Mouse (Mus musculus): ENCODE data around the gene Ccdc163.
"Not testable (repeated sequence)": the region's sequence is repeated elsewhere in the genome, so short reads cannot be mapped to it uniquely, and the experiment has no call there.

Ccdc163 gene

DNA sequence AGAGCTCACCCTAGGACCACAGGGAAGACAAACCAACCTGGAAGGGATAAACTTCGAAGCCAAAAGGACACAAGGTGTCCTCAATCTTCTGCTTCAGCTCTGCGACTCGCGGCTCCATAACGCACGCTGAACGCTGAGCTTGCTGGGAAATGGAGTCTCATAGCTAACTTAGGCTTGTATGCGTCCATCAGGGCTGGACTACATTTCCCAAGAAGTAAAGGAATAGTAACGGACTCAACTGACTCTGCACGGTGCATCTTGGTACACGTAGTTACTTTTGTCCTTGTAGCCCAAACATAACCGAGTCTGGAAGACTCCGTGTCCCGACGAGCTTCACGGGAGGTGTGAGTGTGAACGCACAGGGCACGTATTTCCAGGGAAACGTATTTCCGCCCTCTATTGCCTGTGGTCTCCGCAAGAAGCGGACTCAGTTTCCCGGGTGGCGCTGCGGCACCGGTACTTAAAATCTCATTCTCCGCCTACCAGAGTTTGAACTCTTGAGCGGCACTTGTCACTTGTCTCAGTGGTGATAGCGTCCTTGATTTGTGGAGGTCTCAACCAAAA lies at the start of gene Ccdc163, which contains the start of gene Mmachc:
TSS of gene Ccdc163 (plus strand) at position 309 of the 564 bp plus-strand sequence.
TSS of gene Mmachc (minus strand) at position 206 of the 564 bp plus-strand sequence.
- peak; percentile 89 for DNase-seq

DNA sequence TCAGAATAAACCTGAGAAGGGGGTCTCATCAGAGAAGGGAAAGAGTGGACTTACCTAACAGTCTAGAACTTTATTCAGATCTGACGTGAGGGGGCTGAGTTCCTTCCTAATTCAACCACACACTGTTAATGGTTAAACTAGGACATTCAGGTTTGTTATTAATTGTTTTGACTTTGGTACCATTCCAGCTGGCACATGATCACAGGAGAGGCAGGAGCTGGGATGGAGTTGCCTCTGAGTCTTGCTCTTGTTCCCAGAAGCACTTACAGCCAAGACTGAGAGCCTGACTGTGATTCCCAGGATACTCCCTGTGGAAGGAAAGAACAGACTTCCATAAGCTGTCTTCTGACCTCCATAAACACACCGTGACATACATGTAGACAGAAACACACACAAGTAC lies 48.8 kb upstream of the Ccdc163 start:
- DNase-seq: no peak

DNA sequence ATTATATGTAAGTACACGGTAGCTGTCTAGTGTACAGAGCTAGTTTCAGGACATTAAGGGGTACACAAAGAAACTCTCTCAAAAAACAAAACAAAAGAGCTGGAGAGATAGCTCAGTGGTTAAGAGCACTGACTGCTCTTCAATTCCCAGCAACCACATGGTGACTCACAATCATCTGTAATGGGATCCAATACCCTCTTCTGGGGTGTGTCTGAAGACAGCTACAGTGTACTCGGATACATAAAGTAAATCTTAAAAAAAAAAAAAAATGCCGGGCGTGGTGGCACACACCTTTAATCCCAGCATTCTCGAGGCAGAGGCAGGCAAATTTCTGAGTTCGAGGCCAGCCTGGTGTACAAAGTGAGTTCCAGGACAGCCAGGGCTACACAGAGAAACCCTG lies 48.4 kb upstream of the Ccdc163 start:
- DNase-seq: not testable (repeated sequence)

DNA sequence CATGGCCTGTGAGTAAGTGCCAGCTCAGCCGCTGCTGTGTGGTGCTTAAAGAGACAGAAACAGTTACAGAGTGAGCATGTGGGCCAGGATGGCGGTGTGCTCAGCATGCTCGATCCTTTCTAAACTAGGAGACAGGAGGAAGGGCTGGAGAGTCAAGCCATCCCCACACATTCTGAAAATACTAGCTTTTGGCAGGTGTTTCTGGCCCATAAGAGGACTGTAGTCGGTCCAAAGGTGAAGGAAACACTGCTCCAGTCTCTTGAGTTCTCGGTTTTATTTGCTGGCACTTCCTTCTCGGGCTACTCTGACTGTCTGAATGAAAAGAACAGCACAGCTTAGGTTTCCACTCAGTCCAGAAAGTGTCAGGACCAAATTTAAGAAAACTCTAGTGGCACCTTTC lies 47.5 kb upstream of the Ccdc163 start:
- DNase-seq: no peak

DNA sequence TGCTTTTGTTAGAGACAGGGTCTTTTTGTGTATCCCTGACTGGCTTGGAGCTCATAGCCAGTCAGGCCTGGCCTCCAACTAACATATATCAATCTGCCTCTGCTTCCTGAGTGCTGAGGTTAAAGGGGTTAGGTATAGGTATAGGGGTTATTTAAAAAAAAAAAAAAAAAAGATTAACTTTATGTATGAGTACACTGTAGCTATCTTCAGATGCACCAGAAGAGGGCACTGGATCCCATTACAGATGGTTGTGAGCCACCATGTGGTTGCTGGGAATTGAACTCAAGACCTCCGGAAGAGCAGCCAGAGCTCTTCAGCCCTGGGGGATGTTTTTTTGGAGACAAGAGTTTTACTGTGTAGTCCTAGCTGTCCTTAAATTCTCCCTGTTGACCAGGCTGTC lies 46.3 kb upstream of the Ccdc163 start:
- DNase-seq: no peak

DNA sequence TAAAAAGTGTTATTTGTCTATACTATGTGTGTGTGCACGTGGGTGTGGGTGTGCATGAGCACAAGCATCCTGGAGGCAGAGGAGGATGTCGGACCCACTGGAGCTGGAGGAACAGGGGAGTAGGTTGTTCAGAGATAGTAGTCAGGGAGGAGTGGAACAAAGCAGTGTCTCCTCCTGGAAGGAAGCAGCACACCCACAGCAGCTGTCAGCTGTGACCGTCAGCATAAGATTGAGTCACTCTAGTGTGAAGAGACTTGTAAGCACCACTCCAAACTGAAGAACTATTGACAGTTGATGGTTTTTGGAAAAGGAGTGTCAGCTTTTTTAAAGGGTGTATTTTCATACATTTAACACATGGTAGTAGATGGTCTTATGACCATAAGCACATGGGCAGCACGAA lies 41.7 kb upstream of the Ccdc163 start:
- DNase-seq: no peak

DNA sequence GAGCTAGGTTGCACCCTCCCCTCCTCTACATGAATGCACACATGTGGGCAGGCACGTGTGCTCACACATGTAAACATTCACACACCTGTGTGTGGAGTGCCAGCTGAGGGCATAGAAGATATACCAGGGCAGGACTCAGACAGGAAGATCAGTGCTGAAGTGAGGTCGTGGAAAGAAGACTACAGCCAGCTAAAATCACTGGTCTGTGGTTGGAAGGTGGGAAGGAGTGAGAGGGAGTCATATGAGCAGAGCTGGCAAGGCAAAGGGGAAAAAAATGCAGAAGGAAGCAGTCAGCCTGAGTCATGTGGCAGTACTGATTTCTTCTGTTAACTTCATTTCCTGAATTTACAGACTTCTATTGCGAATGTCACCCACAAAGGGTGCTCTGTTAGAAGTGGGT lies 40.2 kb upstream of the Ccdc163 start:
- no peak for DNase-seq

DNA sequence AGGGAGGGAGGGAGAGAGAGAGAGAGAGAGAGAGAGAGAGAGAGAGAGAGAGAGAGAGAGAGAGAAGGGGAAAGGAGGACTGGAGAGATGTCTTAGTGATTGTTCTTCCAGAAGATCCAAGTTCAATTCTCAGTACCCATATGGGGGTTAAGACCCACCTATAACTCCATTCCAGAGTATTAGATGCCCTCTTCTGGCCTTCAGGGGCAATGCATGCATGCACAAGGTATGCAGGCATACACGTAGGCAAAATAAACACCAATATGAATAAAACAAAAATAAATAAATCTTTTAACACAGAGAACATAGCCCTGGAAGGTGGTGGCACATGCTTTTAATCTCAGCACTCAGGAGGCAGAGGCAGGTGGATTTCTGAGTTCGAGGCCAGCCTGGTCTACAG lies 39.0 kb upstream of the Ccdc163 start:
- DNase-seq: peak; percentile 50

DNA sequence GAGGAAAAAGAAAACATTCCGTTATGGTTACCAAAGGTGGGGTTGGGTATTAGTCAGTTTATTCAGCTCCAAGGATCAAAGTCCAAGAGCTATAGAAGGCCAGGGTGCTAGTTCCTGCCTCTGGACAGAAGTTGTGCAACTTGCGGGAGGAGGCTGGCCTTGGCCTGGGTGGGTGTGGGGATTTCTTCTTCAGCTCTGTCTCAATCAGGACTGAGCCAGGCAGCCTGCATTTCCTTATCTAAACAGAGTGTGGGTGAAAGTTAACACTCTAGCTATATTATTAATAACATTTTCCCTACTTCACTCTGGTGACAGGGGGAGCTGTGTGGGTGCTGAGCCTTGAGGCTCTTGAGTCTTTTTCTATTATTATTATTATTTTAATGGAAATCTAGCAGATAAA lies 35.5 kb upstream of the Ccdc163 start:
- DNase-seq: no peak

DNA sequence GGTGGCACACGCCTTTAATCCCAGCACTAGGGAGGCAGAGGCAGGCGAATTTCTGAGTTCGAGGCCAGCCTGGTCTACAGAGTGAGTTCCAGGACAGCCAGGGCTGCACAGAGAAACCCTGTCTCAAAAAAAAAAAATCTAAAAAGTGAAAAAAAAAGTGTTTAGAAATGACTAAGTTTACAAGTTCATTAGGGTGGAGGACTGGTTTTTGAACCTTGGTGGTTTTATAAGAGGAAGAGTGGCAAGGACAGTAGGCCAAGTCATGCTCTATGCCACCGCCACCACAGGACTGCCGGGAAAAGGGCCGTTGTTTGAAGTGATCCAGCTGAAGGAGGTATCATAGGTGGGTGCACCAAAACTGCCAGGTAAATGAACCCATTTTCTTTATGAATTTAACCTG lies 33.5 kb upstream of the Ccdc163 start:
- not testable (repeated sequence) for DNase-seq

DNA sequence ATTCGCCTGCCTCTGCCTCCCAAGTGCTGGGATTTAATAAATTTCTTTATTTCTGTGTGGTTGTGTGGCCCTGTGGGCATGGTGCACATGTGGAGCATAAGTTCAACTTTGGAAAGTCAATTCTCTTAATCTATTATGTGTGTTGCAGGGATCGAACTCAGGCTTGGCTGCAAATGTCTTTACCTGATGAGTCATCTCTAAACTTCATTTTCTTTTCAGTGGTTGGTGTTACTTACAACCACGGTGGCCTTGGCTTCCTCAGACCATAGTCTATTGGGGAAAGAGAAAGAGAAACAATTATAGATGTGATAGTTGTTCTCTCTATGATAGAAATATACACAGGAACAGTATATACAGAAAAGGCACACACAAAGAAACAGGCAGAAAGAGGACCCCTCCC lies 32.3 kb upstream of the Ccdc163 start:
- no peak for DNase-seq

DNA sequence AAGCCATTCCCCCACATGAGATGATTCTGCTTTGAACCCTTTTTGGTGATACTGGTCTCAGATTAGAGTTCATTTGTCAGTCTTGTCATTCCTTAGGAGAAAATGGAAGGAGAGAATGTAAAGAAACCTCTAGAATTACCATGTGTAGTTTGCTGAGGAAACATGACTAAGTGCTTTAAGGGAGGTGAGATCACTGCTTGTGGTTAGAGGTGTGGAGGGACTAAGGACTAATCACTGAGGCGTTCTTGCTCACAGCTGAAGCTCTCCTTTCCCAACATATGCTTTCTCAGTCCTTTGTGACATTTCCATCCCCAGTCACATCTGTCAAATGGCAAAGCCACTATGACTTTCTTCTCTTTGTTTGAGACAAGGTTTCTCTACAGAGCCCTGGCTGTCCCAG lies 30.5 kb upstream of the Ccdc163 start:
- no peak for DNase-seq

DNA sequence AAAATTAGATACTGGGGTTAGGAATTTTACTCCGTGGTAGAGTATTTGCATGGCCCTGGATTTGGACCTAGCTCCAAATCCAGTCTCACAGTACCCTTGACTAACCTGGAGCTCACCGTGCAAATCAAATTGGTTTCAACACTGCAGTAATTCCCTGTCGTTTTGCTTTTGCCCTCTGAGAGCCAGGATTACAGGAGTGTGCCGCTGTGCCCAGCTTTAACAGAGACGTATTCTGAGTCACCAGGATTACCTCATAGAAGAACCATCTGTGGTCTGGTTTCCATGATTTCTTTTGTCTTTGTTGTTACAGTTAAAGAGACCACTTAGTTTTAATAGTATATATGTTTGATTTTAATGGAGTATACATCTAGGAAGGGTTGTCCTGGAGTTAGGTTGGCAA lies 29.2 kb upstream of the Ccdc163 start:
- DNase-seq: no peak

DNA sequence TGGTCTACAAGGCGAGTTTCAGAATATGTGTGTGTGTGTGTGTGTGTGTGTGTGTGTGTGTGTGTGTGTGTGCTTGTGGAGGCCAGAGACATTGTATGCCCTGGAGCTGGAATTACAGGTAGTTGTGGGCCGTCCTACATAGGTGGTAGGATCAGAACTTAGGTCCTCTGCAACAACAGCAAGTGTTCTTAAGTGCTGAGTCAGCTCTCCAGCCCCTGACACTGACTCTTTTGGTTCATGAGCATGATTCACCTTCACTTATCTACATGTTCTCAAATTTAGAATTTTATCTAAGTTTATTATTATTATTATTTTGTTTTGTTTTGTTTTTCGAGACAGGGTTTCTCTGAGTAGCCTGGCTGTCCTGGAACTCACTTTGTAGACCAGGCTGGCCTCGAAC lies 27.8 kb upstream of the Ccdc163 start:
- not testable (repeated sequence) for DNase-seq

DNA sequence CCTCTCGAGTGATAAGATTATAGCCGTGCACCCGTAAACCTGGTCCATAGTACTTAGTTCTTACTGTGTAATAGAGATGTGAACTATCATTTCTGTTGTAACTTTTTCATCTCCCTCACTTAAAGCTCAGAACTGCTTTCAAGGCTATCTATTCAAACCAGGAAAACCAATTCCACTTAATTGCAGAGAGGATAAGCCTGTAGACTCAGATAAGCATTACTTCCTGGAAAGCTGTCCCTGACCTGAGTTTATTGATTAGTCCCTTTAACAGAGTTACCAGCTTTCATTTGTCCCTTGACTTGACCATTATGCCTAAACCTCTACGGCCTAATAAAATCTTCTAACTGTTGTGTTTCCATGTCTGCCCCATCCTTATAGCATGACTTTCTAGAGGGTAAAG lies 24.4 kb upstream of the Ccdc163 start:
- no peak for DNase-seq

DNA sequence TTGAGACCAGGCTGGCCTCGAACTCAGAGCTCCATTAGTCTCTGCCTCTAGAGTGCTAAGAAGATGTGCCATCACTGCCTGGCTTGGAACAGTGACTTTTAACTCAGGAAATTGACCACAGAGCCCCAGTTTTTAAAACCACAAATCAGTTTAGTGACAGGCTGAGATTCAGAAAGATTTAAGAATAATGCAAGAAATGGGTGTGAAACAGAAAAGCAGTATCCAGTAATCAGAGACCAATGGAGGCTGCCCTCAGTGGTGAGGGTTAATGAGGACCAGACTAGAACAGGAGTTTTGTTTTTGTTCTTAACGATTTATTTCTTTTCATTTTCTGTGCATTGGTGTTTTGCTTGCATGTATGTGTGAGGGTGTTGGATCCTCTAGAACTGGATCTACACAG lies 23.6 kb upstream of the Ccdc163 start:
- DNase-seq: no peak

DNA sequence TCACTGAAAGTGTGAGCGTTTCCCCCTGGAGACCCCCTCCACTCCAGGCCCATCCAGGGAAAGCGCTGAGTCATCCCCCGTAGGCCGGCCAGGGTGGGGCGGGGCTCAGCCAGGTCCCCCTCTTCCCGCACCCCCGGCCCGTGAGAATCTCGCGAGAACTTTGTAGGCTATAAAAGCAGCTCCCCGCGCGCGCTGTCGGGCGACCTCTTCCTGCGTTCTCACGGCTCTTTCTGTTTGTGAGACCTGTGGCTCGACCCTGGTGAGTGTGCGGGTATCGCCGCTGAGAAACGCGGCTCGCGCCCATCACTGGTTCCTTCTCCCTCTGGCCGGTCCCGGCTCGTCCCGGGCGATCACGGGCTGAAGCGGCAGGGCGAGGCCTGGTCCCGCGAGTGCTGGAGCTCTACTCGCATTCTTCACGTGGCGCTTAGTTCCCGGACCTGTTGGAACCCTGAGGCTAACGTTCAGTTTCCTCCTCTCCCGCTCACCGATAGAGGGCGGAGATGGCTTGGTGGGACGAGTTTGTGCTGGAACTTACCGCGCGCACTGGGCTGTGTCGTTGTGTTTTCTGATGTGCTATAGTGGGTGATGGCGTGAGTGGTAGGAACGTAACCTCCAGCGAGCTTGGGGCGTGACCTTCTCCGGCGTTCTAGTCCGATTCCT lies 22.8 kb upstream of the Ccdc163 start, which contains the start of gene Prdx1:
TSS of gene Prdx1 (plus strand) at position 143 of the 660 bp plus-strand sequence.
- DNase-seq: peak; percentile 98

DNA sequence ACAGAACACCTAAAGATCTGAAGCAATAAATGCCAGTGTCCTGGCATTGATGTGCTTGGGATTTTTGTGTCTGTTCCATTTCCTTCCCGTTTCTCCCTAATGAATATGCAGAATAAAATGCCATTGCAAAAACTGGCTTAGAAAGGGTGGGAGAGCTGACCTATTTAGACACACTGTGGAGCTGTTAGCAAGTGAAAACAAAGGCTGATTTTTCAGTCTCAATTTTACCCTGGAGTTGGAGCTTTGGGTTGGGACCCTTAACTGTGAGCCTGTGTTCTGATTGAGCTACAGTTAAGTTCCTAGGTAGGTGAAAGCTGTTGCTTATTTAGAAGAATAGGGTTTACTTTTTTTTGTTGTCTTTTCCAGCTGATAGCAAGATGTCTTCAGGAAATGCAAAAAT lies 21.3 kb upstream of the Ccdc163 start:
- DNase-seq: no peak

DNA sequence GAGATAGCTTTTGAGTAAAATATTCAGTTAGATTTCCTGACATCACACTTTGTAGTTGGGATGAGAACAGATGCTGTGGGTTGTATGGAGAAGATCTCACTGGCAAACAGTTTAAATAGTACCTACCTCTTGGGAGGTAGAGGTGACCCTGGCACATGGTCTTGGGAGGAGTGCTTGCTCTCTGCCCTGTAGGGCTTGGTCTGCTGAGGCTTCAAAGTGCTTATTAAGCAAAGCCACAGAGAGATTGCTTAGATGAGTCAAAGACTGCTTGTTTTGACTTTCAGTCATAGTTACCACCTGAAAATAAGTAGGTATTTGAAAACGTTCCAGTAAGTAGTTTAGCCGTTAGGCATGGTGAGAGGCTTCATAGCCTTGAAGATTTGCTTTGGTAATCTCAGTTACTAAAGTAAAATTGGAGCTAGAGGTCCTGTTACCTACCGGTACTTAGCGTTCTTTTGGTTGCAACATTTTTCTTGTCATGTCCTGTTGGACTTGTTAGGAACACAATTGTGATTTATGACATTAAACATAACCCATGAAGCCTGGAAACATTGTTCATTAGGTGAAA lies 18.9 kb upstream of the Ccdc163 start:
- DNase-seq: no peak

DNA sequence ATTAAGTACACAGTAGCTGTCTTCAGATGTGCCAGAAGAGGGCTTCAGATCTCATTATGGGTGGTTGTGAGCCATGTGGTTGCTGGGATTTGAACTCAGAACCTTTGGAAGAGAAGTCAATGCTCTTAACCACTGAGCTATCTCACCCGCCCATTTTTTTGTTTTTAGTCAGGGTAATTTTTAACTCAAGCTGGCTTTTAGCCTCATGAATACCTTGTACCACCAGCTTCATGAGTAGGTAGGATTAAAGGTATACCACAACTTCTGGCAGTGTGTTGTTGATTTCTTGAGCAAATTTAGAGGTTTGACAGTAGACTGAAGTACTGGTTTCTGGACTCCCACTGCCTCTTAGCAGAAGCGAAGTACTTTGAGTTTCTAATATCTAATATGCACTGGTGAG lies 16.2 kb upstream of the Ccdc163 start:
- DNase-seq: no peak

DNA sequence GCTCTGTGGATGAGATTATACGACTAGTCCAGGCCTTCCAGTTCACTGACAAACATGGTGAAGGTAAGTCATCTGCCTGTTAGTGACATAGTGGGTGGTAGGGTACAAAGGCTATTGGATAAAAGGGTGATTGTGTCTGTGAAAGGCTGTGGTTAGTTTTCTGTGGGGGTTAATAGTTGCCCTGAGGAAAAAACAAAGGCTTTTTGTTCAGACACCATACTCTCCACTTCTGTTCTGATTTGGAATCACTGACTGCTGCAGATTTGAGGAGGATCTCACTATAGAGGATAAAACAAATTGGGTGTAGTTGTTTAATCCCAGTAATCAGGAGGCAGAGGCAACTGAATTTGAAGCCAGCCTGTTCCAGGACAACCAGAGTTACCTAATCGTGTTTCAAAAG lies 14.5 kb upstream of the Ccdc163 start:
- no peak for DNase-seq

DNA sequence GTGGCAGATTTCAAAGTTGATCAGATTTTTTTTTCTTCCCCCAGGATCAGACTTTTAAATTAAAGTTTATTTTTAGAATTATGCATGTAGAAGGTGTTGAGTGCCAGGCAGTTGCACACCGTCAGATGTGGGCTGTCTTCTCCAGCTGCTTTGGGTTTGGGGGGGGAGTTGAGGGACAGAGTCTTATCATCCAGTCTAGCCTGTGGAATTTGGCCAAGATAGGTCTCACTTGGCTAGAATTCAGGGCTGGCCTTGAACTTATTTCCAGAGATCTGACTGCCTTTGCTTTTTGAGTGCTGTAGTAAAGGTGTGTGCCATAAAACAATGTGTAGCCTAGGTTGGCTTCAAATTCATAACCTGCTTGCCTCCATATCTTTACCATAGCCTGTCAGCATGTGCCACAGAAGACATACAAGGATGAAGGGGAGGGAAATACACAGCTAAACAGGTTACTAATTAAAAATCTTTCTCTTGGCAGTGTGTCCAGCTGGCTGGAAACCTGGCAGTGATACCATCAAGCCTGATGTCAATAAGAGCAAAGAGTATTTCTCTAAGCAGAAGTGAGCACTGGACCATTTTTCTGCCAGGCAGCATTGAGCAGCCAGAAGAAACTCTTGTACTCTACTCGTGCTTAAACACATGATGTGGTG lies 9.5 kb upstream of the Ccdc163 start:
- DNase-seq: no peak

DNA sequence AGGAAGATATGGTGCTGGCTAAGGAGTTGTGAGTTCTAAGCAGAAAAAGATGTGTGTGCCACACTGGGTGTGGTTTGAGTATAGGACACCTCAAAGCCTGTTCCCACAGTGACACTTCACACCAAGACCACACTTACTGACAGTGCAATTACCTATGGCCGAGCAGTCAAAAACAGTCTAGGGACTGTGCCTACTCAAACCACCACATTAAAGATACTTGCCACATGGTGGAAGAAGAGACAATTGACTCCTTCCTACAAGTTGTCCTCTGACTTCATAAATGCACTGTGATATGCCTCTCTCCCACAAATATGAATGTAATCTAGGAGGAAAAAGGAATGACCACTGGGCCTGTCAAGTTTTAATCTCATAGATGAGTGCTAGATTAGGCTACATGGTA lies 7.3 kb upstream of the Ccdc163 start:
- no peak for DNase-seq

DNA sequence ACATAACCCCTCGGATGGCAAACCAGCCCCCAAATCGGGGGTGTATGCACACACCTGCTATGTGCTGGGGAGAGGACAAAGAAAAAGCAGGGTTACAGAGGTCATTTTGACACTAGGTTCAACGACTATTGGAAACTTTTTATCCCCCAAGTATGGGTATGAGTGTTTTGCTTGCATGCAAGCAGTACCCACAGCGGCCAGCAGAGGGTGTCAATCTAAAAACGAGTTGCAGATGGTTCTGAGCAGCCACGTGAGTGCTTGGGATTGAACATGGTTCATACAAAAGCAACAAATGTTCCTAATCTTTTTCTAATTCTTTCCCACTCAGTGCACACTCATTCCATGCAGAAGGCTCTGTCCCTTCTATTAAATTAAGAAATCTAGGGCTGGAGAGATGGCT lies 4.5 kb upstream of the Ccdc163 start:
- DNase-seq: peak; percentile 83
